Comparison of ENCODE assay signal across 8 mouse cellular contexts in the genomic region with DNA sequence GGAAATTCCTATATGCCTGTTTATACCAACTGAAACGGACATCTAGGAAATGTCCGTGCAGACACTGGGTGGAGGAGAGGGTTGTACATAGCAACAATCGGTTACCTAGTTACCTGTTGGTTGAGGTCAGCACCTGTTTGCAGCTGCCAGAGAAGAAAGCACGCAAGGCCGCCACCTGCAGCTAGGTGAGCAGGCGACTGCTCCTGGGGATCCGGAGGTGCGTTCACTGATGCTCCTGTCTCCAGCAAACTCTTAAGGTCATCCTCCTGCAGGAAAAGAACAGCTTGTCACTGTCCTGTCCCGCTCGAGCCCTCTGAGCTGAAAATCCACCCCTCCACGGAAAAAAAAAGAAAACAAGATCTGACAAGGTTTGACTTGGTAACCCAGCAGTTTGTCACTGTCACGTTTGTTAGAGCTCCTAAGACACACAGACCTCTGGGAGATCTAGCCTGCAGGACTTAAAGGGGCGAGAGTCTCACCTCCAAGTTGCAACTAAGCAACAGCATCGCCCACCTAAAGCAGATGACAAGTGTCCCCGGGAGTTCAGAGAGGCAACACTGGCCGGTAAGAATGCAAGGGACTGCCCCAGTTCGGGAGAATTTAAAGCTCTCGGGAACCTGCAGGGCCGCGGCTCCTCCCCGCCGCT. TPM values are rescaled to one million over a fixed set of nuclear protein-coding genes. Genes with fewer than 3 reads are reported as not detected.
DNase-seq lines count a peak whose midpoint lies in the region; ATAC-seq and TF ChIP-seq lines count a peak whose summit lies in the region.

TSS of gene Lrp2bp (plus strand) at position 166 of the 646 bp plus-strand sequence.

- H3K4me1 ChIP-seq in heart, embryonic 15.5 days (replicated peaks) = peaks cover 11% of the 10 kb centered on the region; the same call in 1 of the 2 replicates
- H3K4me1 ChIP-seq in midbrain, embryonic 10.5 days = peaks cover 27% of the 10 kb centered on the region

- DNase-seq in retina, adult 2 months (ENCODE audit: low read depth, low spot score) = peak; percentile 34
- no peak for DNase-seq in retina, postnatal 1 day
- peak; percentile 27 for DNase-seq in brain, embryonic 14.5 days (ENCODE audit: low read depth)
- peak; percentile 44 to 62 for DNase-seq in kidney, postnatal 4 days
- DNase-seq in midbrain, embryonic 10.5 days (ENCODE audit: low spot score) = no peak
- peak; percentile 29 for DNase-seq in thymus, postnatal 25 days
- no peak for DNase-seq in gastrocnemius, postnatal 4 days (ENCODE audit: low spot score in 2 of 2)

- H3K9ac ChIP-seq in heart, embryonic 15.5 days = peak within 1 kb of the TSS; percentile 67

- H3K27me3 ChIP-seq in heart, embryonic 15.5 days = no peaks in the 10 kb centered on the region
- no peaks in the 10 kb centered on the region for H3K27me3 ChIP-seq in midbrain, embryonic 10.5 days (ENCODE audit: low read depth, poor library complexity, severe bottlenecking)

- no peak for ATAC-seq in heart, embryonic 15.5 days (replicated peaks; ENCODE audit: insufficient number of reproducible peaks, insufficient read depth, low FRiP score, low read depth)

- H3K9me3 ChIP-seq in heart, embryonic 15.5 days (replicated peaks) = no peaks in the 10 kb centered on the region
- H3K9me3 ChIP-seq in midbrain, embryonic 10.5 days (replicated peaks) = no peaks in the 10 kb centered on the region

- H3K4me2 ChIP-seq in heart, embryonic 15.5 days = peak within 1 kb of the TSS; percentile 72

- 2% methylated on average over 22 of the region's 22 CpGs for WGBS in heart, embryonic 15.5 days
- WGBS in midbrain, embryonic 10.5 days = 4% methylated on average over 22 of the region's 22 CpGs

- peak within 1 kb of the TSS; percentile 98 for H3K27ac ChIP-seq in heart, embryonic 15.5 days
- H3K27ac ChIP-seq in midbrain, embryonic 10.5 days (replicated peaks) = peak within 1 kb of the TSS; percentile 97

- peaks cover 26% of the 10 kb centered on the region for H3K36me3 ChIP-seq in heart, embryonic 15.5 days
- H3K36me3 ChIP-seq in midbrain, embryonic 10.5 days = peaks cover 32% of the 10 kb centered on the region

- H3K4me3 ChIP-seq in heart, embryonic 15.5 days = peak within 1 kb of the TSS; percentile 55
- H3K4me3 ChIP-seq in midbrain, embryonic 10.5 days = peak within 1 kb of the TSS; percentile 68

- TF ChIP-seq POLR2A in brain, embryonic 14.5 days (IDR thresholded peaks at IDR 0.05; ENCODE audit: borderline replicate concordance, extremely low read depth, insufficient read depth, insufficient read length, poor library complexity, severe bottlenecking) = no peak

- TF ChIP-seq CTCF in brain, embryonic 14.5 days (IDR thresholded peaks at IDR 0.05; ENCODE audit: borderline replicate concordance, extremely low read depth, insufficient read depth, insufficient read length) = no peak

RNA-seq across cellular contexts. Expression of gene Lrp2bp, which starts in this region (rescaled TPM):
- 0.16 and 0.29 TPM in 2 replicates for polyA plus RNA-seq in brain, embryonic 14.5 days (2012; rRNA removed)
- polyA plus RNA-seq in heart, embryonic 15.5 days (2015; fragmentation: Nextera tagmentation; extraction: Ambion mirVana) = 0.76 and 1.1 TPM in 2 replicates
- polyA plus RNA-seq in midbrain, embryonic 10.5 days (2016; fragmentation: Nextera tagmentation; extraction: Ambion mirVana) = 0.10 and 0.40 TPM in 2 replicates
- total RNA-seq in gastrocnemius, postnatal 4 days (2021) = 1 to 10 TPM in 1 of 2 experiments, under 1 TPM in 1; 0.83 to 1.3 TPM

Comparison
In these comparisons a context has a peak if more than half of its experiments do, and no peak if none do; other contexts are left out.
1. DNase-seq: peak in retina, adult 2 months (single experiment), kidney, postnatal 4 days (2 of 2) and thymus, postnatal 25 days (single experiment); none in retina, postnatal 1 day (single experiment), midbrain, embryonic 10.5 days (single experiment) and gastrocnemius, postnatal 4 days (0 of 2).
2. Peak in DNase-seq in brain, embryonic 14.5 days; RNA of the gene not detected or under 1 TPM.